Mouse (Mus musculus) adrenal gland, postnatal 14 days (tissue): ENCODE measurements at regions not wholly inside any gene's neighbourhood (a gene's known extent, or its start where the extent isn't known, plus 50 kb on each side); places are given as distances from the start of the nearest gene placed in this dataset.
"Not testable (repeated sequence)": the region's sequence is repeated elsewhere in the genome, so short reads cannot be mapped to it uniquely, and the experiment has no call there.

ENCODE experiments used
- DNase-seq: peaks from one replicate; pipeline ENCODE4 v3.0.0; 2021; ENCODE audit warnings: mixed read lengths

GRCm38 (mm10) chr13:45130516-45131249, 52.2 kb downstream of the Gm9817 start:
- DNase-seq: no peak

GRCm38 (mm10) chr13:45140616-45141015, 62.1 kb downstream of the Gm9817 start:
- DNase-seq: no peak

GRCm38 (mm10) chr13:45145129-45145528, 66.6 kb downstream of the Gm9817 start:
- DNase-seq: no peak

- no peak for DNase-seq
Measured at GRCm38 (mm10) chr13:45156223-45156622, 77.7 kb downstream of the Gm9817 start.

- DNase-seq: no peak
Measured at GRCm38 (mm10) chr13:45156982-45157381, 78.5 kb downstream of the Gm9817 start.

- no peak for DNase-seq
Measured at GRCm38 (mm10) chr13:45160281-45160680, 81.8 kb downstream of the Gm9817 start.

GRCm38 (mm10) chr13:45164001-45164778, 85.7 kb downstream of the Gm9817 start:
- no peak for DNase-seq

- DNase-seq: peak; percentile 22
Measured at GRCm38 (mm10) chr13:45165159-45165558, 86.7 kb downstream of the Gm9817 start.

- DNase-seq: no peak
Measured at GRCm38 (mm10) chr13:45169716-45170115, 91.2 kb downstream of the Gm9817 start.

- DNase-seq: no peak
Measured at GRCm38 (mm10) chr13:45173139-45173538, 94.6 kb downstream of the Gm9817 start.

- not testable (repeated sequence) for DNase-seq
Measured at GRCm38 (mm10) chr13:45175711-45176205, 97.3 kb downstream of the Gm9817 start.

- no peak for DNase-seq
Measured at GRCm38 (mm10) chr13:45181529-45182230, 103.2 kb downstream of the Gm9817 start.

GRCm38 (mm10) chr13:45189389-45189788, 110.9 kb downstream of the Gm9817 start:
- DNase-seq: no peak

- DNase-seq: no peak
Measured at GRCm38 (mm10) chr13:45190151-45190550, 111.7 kb downstream of the Gm9817 start.

- no peak for DNase-seq
Measured at GRCm38 (mm10) chr13:45192079-45192478, 113.6 kb downstream of the Gm9817 start.

GRCm38 (mm10) chr13:45195562-45195961, 117.1 kb downstream of the Gm9817 start:
- DNase-seq: no peak

- no peak for DNase-seq
Measured at GRCm38 (mm10) chr13:45196363-45196762, 117.9 kb downstream of the Gm9817 start.

GRCm38 (mm10) chr13:45200511-45201120, 122.1 kb downstream of the Gm9817 start:
- DNase-seq: no peak

- DNase-seq: peak; percentile 81
Measured at GRCm38 (mm10) chr13:45204856-45205255, 126.4 kb downstream of the Gm9817 start.

GRCm38 (mm10) chr13:45208540-45209197, 130.2 kb downstream of the Gm9817 start:
- DNase-seq: no peak

- DNase-seq: no peak
Measured at GRCm38 (mm10) chr13:45211241-45211640, 132.7 kb downstream of the Gm9817 start.
